Mouse (Mus musculus) ES-Bruce4 (cell line): ENCODE measurements around the gene Cbx1.

Experiments used
- CTCF ChIP-seq: IDR thresholded peaks from one replicate; pipeline ENCODE4 v1.8.1; 2011; ENCODE audit warnings: low read depth, low read length
- EP300 ChIP-seq: IDR thresholded peaks from 2 replicates; pipeline ENCODE4 v1.6.1; 2011; ENCODE audit warnings: low read depth, low read length; ENCODE audit not compliant: insufficient read depth
- POLR2A ChIP-seq: IDR thresholded peaks from one replicate; pipeline ENCODE4 v1.8.1; 2011; ENCODE audit warnings: low read length; ENCODE audit not compliant: insufficient read depth

DNA sequence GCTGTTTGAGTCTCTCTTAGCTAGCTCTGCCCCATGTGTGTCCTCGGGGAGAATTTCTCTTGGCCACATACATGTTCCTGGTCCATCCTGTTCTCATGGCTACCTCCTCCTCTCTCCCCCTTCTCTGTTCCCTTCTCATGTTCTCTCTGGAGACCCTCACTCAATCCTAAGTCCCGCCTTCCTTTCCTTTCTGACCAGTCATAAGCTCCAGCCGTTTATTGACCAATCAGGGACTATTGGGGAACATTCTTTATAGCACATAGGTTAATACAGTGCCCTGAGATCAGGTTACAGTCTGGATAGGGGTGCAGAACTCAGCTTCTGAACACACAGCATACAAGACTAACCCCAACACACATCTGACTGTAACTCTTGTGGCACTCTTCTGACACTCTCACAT is 58.3 kb downstream of the Cbx1 start:
- TF ChIP-seq POLR2A (no peak), CTCF (no peak), EP300 (no peak)
